Mouse (Mus musculus): ENCODE data around the gene Nrp2.
A peak's percentile ranks its signal among the peaks of the same experiment; 100 is the strongest.

Gene Nrp2

GRCm38 (mm10) chr1:62782573-62782972 is 79.5 kb downstream of the Nrp2 start:
- ATAC-seq (ENCODE audit: low TSS enrichment): no peak

DNA sequence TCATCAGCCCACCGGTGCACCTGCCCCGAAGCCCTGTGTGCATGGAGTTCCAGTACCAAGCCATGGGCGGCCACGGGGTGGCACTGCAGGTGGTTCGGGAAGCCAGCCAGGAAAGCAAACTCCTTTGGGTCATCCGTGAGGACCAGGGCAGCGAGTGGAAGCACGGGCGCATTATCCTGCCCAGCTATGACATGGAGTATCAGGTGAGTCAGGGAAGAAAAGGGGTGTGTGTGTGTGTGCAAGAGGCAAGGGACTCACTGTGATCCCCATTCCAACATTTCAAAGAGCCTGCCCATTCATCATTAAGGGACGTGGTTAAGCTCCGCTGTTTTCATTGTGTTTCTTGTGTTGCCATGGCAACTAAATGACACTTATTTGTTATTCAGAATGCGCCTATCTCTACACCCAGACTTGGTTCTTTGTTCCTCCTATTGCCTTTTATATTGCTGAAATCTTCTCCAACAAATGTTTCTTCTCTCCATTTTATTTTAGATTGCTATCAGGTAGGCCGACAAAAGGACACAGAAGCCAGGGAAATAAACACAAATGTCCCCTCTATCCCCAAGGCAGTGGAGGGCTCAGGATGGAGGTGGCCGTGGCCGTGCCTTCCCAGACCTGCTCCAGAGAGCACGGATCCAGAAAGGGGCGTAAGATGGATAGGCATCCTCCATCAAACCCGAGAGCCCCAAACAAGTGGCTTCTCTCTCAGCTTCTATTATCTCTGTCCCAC is 80.4 kb downstream of the Nrp2 start:
- no peak for ATAC-seq (ENCODE audit: low TSS enrichment)

- no peak for ATAC-seq (ENCODE audit: low TSS enrichment)
Observed at GRCm38 (mm10) chr1:62784084-62784392, 81.0 kb downstream of the Nrp2 start.

- no peak for ATAC-seq (ENCODE audit: low TSS enrichment)
Observed at GRCm38 (mm10) chr1:62786255-62786654, 83.2 kb downstream of the Nrp2 start.

DNA sequence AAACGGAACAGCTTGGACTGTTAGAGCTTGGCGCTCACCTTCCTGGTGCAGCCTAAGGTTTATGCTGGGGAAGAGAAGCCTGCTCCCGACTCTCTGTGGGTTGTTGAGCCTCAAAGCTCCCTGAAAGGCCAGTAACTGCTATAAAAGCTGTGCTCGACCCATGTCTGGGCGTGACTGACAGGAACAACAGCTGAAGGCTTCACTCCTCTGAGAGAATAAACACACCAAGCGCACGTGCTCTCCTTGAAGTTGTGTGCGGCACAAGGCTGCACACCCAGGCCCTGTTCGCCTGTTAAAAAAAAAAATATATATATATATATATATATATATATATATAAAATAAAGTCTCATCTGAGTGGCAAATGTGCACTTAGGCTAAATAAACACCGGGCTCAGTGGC is 84.5 kb downstream of the Nrp2 start:
- no peak for ATAC-seq (ENCODE audit: low TSS enrichment)

DNA sequence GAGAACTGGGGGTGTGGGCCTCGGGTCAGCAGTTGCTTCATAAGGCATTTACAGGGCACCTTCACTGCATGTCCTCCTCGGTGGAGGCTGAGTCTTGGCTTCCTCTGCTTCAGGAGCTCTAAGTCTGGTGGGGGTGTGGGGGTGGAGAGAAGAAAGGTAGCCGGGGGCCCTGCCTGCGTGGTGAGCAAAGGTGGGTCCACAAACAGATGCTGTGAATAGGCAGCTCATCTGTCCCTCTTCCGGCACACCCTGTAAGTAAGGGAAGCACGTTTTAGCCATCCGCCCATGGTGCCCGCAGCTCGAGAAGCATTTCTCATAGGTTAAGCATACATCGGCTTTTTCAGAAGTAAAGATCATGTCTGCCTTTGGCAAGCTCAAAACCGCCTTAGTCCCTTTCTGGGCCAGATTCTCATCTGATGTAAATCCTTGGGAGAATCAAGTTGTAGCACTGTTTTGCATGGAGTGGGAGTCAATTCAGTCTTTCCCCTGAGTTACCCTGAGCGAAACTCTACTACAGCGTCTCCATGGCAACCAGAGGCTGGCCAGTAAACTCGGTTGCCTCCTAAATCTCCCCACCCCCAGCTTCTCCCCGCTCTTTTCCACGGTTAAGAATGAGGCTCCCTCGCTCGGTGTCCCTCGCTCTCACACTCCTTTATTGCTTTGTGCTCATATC is 91.3 kb downstream of the Nrp2 start:
- ATAC-seq (ENCODE audit: low TSS enrichment): peak; percentile 92

DNA sequence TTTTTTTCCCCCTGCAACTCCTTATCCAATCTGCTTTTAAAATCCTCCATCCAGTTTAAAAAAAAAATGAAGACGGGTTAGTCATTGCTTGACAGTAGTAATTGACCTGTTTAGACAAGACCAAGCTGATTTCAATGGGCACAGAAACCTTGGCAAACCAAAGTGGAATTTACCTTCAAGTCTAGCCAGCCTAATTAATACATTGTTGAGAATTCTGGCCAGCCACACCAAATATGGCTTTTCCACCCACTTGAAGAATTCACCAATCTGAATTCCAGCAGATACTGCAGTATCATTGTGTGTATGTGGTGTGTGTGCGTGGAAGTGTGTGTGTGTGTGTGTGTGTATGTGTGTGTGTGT is 91.8 kb downstream of the Nrp2 start:
- ATAC-seq (ENCODE audit: low TSS enrichment): no peak

DNA sequence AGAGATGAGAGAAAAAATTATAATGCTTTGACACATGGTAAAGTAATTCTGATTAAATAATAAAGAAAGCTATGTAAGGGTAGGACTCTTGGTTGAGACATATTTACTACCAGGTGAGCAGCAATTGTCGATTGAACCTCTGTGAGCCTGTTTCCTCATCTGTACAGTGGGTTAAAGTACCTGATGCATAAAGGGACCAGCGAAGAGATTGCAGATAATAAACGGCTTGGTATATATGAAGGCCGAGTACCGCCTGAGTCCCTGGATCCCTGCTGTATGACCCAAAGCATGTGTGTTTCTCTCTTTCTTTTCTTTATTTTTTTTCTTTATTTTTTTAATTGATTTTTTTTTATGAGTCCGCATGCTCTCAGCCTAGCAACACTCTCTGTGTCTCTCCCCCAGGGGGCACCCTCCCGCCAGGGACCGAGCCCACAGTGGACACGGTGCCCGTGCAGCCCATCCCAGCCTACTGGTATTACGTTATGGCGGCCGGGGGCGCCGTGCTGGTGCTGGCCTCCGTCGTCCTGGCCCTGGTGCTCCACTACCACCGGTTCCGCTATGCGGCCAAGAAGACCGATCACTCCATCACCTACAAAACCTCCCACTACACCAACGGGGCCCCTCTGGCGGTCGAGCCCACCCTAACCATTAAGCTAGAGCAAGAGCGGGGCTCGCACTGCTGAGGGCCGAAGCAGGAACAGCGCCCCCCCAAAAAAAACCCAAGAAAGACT is 92.4 kb downstream of the Nrp2 start:
- ATAC-seq (ENCODE audit: low TSS enrichment): peak; percentile 64

GRCm38 (mm10) chr1:62796038-62796647 is 93.1 kb downstream of the Nrp2 start:
- no peak for ATAC-seq (ENCODE audit: low TSS enrichment)

DNA sequence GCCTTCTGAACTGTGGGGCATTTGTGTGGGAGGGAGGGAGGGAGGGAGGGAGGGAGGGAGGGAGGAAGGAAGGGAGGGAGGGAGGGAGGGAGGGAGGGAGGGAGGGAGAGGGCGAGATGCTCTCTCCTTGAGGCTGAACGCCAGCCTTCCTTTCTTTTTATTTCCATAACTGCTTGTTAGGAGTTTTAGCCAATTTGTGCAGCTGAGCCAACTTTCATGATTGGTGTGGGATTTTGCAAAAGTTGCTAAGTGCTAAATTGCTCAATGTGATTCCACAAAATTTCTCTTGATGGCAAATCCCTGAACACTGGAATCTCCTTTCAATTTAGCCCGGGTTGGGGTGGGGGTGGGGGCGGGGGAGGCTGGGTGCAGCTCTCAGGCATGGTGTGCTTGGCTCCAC is 96.3 kb downstream of the Nrp2 start:
- ATAC-seq (ENCODE audit: low TSS enrichment): no peak

GRCm38 (mm10) chr1:62800351-62800750 is 97.3 kb downstream of the Nrp2 start:
- ATAC-seq (ENCODE audit: low TSS enrichment): no peak

GRCm38 (mm10) chr1:62801429-62801828 is 98.3 kb downstream of the Nrp2 start:
- no peak for ATAC-seq (ENCODE audit: low TSS enrichment)

GRCm38 (mm10) chr1:62801842-62802241 is 98.8 kb downstream of the Nrp2 start:
- ATAC-seq (ENCODE audit: low TSS enrichment): no peak

- ATAC-seq (ENCODE audit: low TSS enrichment): no peak
Observed at GRCm38 (mm10) chr1:62803544-62803943, 100.5 kb downstream of the Nrp2 start.

DNA sequence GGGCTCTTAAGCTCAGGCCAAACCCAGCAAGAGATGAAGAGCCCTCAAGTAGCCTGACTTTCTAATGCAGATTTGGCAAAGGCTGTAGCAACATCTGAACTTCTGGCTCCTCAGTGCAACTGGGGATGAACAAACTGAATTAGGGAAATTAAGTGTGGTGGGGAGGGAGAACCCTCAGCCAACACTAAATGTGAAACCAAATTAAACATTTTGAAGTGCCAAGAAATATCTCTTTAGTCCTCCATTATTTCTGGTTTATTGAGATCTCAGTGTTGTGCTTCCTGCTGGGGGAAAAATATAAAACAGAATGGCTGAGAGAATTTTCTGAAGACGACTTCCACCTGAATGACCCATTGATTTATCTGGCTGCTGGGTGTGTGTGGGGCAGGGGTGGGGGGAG is 102.9 kb downstream of the Nrp2 start:
- no peak for ATAC-seq (ENCODE audit: low TSS enrichment)

- peak; percentile 92 for ATAC-seq (ENCODE audit: low TSS enrichment)
Observed at GRCm38 (mm10) chr1:62808395-62808794, 105.3 kb downstream of the Nrp2 start.

GRCm38 (mm10) chr1:62809601-62810228 is 106.6 kb downstream of the Nrp2 start:
- no peak; the same call in 1 of the 2 replicates for ATAC-seq (ENCODE audit: low TSS enrichment)

GRCm38 (mm10) chr1:62811141-62811540 is 108.1 kb downstream of the Nrp2 start:
- no peak for ATAC-seq (ENCODE audit: low TSS enrichment)

GRCm38 (mm10) chr1:62812701-62813684 is 109.9 kb downstream of the Nrp2 start:
- ATAC-seq (ENCODE audit: low TSS enrichment): no peak

DNA sequence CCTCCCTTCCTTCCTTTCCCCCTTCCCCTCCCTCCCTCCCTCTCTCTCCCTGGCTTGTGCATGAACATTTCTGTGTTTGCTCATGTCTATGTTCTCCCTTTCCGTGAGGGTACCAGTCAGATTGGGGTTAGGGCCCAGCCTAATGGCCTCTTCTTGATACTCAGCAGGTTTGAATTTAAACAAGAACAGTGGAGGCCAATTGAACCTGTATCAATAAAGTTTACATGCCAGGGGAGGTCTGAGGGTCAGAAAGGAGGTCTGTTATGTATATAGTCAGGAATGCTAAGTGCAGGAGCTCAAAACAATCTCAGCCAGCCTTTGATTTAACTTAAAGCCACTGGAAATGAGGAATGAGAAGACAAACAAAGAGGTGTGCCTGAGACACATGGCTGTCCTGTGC is 110.9 kb downstream of the Nrp2 start:
- no peak for ATAC-seq (ENCODE audit: low TSS enrichment)

GRCm38 (mm10) chr1:62817566-62817965 is 114.5 kb downstream of the Nrp2 start:
- no peak for ATAC-seq (ENCODE audit: low TSS enrichment)
